Mouse (Mus musculus): ENCODE results near the gene Gm5136.

DNA sequence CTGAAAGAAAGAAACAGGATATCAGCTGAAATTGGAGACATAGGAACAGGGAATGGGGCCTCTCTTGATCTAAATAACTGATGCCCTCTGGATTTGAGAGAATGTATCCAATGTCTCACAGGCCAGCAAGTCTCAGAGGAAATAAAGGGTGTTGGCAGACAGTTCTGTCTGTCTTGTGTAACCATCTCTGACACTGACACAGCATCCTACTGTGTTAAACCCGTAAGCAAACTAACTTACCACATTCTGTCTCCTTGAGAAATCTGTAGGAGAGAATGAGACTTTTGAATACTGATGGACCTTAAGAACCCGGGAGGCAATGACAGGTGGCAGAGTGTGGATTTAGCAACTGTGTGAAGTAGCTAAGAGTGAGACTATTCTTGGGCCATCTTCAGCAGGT, 41.7 kb downstream of the Gm5136 start:
- TF ChIP-seq CHD2 (IDR thresholded peaks at IDR 0.05; ENCODE audit: low read depth, low read length) (no peak), ZC3H11A (IDR thresholded peaks at IDR 0.05; ENCODE audit: borderline replicate concordance, low read depth, low read length) (no peak)
